Mouse (Mus musculus) midbrain, embryonic 15.5 days (tissue): ENCODE measurements around the gene Ccdc78. TPM values are rescaled to one million over a fixed set of nuclear protein-coding genes. Genes with fewer than 3 reads are reported as not detected.

ENCODE experiments used
- ATAC-seq: fragments of 200-750 bp; cut with Nextera tagmentation; replicated peaks from 2 replicates; pipeline ENCODE4 v1.8.0; 2017; ENCODE audit warnings: moderate TSS enrichment
- H3K27ac ChIP-seq: fragments of 300-500 bp; sonication (generic); 2 replicates; pipeline ENCODE4 v1.5.1; 2015; ENCODE audit warnings: mild to moderate bottlenecking, inconsistent platforms
- H3K27me3 ChIP-seq: fragments of 300-500 bp; sonication (generic); replicated peaks from 2 replicates; pipeline ENCODE4 v1.6.1; 2015; ENCODE audit warnings: inconsistent platforms
- H3K36me3 ChIP-seq: fragments of 300-500 bp; sonication (generic); replicated peaks from 2 replicates; pipeline ENCODE4 v1.6.1; 2015; ENCODE audit warnings: inconsistent platforms
- H3K4me1 ChIP-seq: fragments of 300-500 bp; sonication (generic); 2 replicates; pipeline ENCODE4 v1.6.1; 2015; ENCODE audit warnings: inconsistent platforms
- H3K4me2 ChIP-seq: fragments of 300-500 bp; sonication (generic); 2 replicates; pipeline ENCODE4 v1.6.1; 2015; ENCODE audit warnings: inconsistent platforms, mild to moderate bottlenecking, moderate library complexity
- H3K4me3 ChIP-seq: fragments of 300-500 bp; sonication (generic); 2 replicates; pipeline ENCODE4 v1.5.1; 2015; ENCODE audit warnings: mild to moderate bottlenecking, inconsistent platforms
- H3K9ac ChIP-seq: fragments of 300-500 bp; sonication (generic); 2 replicates; pipeline ENCODE4 v1.6.1; 2015; ENCODE audit warnings: mild to moderate bottlenecking, inconsistent platforms
- H3K9me3 ChIP-seq: fragments of 300-500 bp; sonication (generic); 2 replicates; pipeline ENCODE4 v1.6.1; 2016; ENCODE audit warnings: inconsistent platforms
- WGBS: fragments of 180-500 bp; shearing (Covaris S2); methylation state at CpG from one replicate; pipeline ENCODE4 v1.1.7; 2015; ENCODE audit warnings: mixed read lengths; 5-methylcytosine and 5-hydroxymethylcytosine counted together
- microRNA-seq: library from miRNA; unstranded; fragments of <30 nt; microRNA quantifications from one replicate; pipeline ENCODE4, GENCODE M21; 2016
- polyA plus RNA-seq: library from polyadenylated mRNA; unstranded; fragments of >200 nt; fragmentation: Nextera tagmentation; extraction: Ambion mirVana; gene quantifications from 2 replicates; pipeline ENCODE4 v1.2.1, GENCODE M21; 2015

Ccdc78 gene
- polyA plus RNA-seq, 1 experiment from 2014 or later = 0.44 TPM

DNA sequence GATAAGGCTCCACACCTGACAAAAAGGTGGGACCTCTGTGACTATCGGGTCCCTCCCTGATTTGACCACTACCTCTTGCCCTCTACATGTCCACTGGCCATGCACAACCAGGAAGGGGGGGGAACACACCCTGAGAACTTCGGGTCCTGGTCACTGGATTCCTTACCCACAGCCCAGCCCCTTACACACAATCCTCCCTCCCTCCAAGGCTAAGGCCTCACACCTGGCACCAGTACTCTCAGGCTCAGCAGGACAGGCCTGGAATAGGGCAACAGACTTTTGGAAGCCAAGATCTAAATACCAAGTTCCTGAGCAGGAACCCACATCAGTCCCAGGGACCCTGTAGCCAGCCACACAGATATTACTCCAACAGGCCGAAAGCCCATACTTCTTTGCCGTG is 52.5 kb downstream of the Ccdc78 start:
- no peak overlapping the region for H3K4me2 ChIP-seq
- no peak overlapping the region for H3K9ac ChIP-seq
- no peak for ATAC-seq
- no peak overlapping the region for H3K4me3 ChIP-seq
- 93% methylated on average over 4 of the region's 4 CpGs for WGBS
- H3K9me3 ChIP-seq = no peaks in the 10 kb centered on the region
- H3K27me3 ChIP-seq = no peaks in the 10 kb centered on the region
- H3K27ac ChIP-seq = no peak overlapping the region
- peaks cover 55% of the 10 kb centered on the region for H3K4me1 ChIP-seq
- peaks cover 29% of the 10 kb centered on the region for H3K36me3 ChIP-seq

- Histone ChIP-seq H3K4me3 (no peak overlapping the region), H3K4me1 (peaks cover 50% of the 10 kb centered on the region), H3K9ac (no peak overlapping the region), H3K36me3 (peaks cover 29% of the 10 kb centered on the region), H3K9me3 (no peaks in the 10 kb centered on the region), H3K27ac (no peak overlapping the region), H3K27me3 (no peaks in the 10 kb centered on the region), H3K4me2 (no peak overlapping the region)
- WGBS = 88% methylated on average over 14 of the region's 14 CpGs
- no peak for ATAC-seq
Observed at GRCm38 (mm10) chr17:25839455-25840235, 53.3 kb downstream of the Ccdc78 start.

Small RNA genes lying within 50 kb of the gene (microRNA-seq; reads per million reads assigned to microRNA genes)
- gene Gm25083 (not detected), gene Mir3082 (not detected), gene Mir6966 (not detected)

Other genes starting within 250 kb of the Ccdc78 start
- gene Sox8, start 215.9 kb upstream of the Ccdc78 start, polyA plus RNA-seq = 10.7 and 15.2 TPM in 2 replicates
- gene Lmf1, start 207.5 kb upstream of the Ccdc78 start, polyA plus RNA-seq = 23.2 and 24.9 TPM in 2 replicates
- 3.5 and 4.0 TPM in 2 replicates for gene Gng13, start 69.4 kb upstream of the Ccdc78 start, polyA plus RNA-seq
- gene Chtf18, start 59.2 kb upstream of the Ccdc78 start, polyA plus RNA-seq = 5.7 and 6.3 TPM in 2 replicates
- gene Rpusd1, start 58.9 kb upstream of the Ccdc78 start, polyA plus RNA-seq = 27.7 and 30.5 TPM in 2 replicates
- gene Mslnl, start 50.5 kb upstream of the Ccdc78 start, polyA plus RNA-seq = not detected in 2 replicates
- 0.32 and 0.43 TPM in 2 replicates for gene Msln, start 32.2 kb upstream of the Ccdc78 start, polyA plus RNA-seq
- gene Narfl, start 12.8 kb upstream of the Ccdc78 start, polyA plus RNA-seq = 30.3 and 32.6 TPM in 2 replicates
- gene Haghl, start 907 bp upstream of the Ccdc78 start, polyA plus RNA-seq = 160 TPM in 2 replicates
- 92.6 and 93.7 TPM in 2 replicates for gene Fam173a, start 6.3 kb downstream of the Ccdc78 start, polyA plus RNA-seq
- 1.3 TPM in 1 of 2 replicates, not detected in the other for gene AC134908.4, start 9.1 kb downstream of the Ccdc78 start, polyA plus RNA-seq
- 32.6 and 36.3 TPM in 2 replicates for gene Metrn, start 10.6 kb downstream of the Ccdc78 start, polyA plus RNA-seq
- 50.8 and 50.9 TPM in 2 replicates for gene Fbxl16, start 22.5 kb downstream of the Ccdc78 start, polyA plus RNA-seq
- 35.2 and 36.7 TPM in 2 replicates for gene Wdr24, start 37.0 kb downstream of the Ccdc78 start, polyA plus RNA-seq
- gene Jmjd8, start 42.3 kb downstream of the Ccdc78 start, polyA plus RNA-seq = 61.9 and 63.0 TPM in 2 replicates
- 373 and 381 TPM in 2 replicates for gene Stub1, start 46.8 kb downstream of the Ccdc78 start, polyA plus RNA-seq
- gene Rhbdl1, start 50.7 kb downstream of the Ccdc78 start, polyA plus RNA-seq = 54.8 and 57.8 TPM in 2 replicates
- gene Gm20683, start 55.2 kb downstream of the Ccdc78 start, polyA plus RNA-seq = 14.2 and 14.7 TPM in 2 replicates
- gene Rhot2, start 58.3 kb downstream of the Ccdc78 start, polyA plus RNA-seq = 17.2 and 18.3 TPM in 2 replicates
- 19.7 and 23.3 TPM in 2 replicates for gene Wdr90, start 74.9 kb downstream of the Ccdc78 start, polyA plus RNA-seq
- gene Mcrip2, start 82.2 kb downstream of the Ccdc78 start, polyA plus RNA-seq = 18.5 and 19.8 TPM in 2 replicates
- gene Mettl26, start 88.5 kb downstream of the Ccdc78 start, polyA plus RNA-seq = 70.5 and 71.1 TPM in 2 replicates
- gene Wfikkn1, start 94.3 kb downstream of the Ccdc78 start, polyA plus RNA-seq = 0.47 and 0.54 TPM in 2 replicates
- 56.7 and 57.5 TPM in 2 replicates for gene Rab40c, start 133.1 kb downstream of the Ccdc78 start, polyA plus RNA-seq
- gene Pigq, start 158.4 kb downstream of the Ccdc78 start, polyA plus RNA-seq = 71.9 and 75.8 TPM in 2 replicates
- 0.73 and 0.80 TPM in 2 replicates for gene Nhlrc4, start 158.4 kb downstream of the Ccdc78 start, polyA plus RNA-seq
- gene A930017K11Rik, start 166.0 kb downstream of the Ccdc78 start, polyA plus RNA-seq = 3.1 and 6.1 TPM in 2 replicates
- 22.2 and 23.8 TPM in 2 replicates for gene Capn15, start 199.2 kb downstream of the Ccdc78 start, polyA plus RNA-seq